Mouse (Mus musculus) ES-Bruce4 (cell line): ENCODE results near the gene Ankrd12. TPM values are rescaled to one million over a fixed set of nuclear protein-coding genes. Genes with fewer than 3 reads are reported as not detected.
"Not testable (repeated sequence)": the region's sequence is repeated elsewhere in the genome, so short reads cannot be mapped to it uniquely, and the experiment has no call there.

Source experiments
- H3K27ac ChIP-seq: 2 replicates; pipeline ENCODE4 v1.5.1; 2012; ENCODE audit warnings: low read length, inconsistent platforms; ENCODE audit not compliant: insufficient read depth
- H3K27me3 ChIP-seq: 2 replicates; pipeline ENCODE4 v1.6.1; 2012; ENCODE audit warnings: mild to moderate bottlenecking, low read length, inconsistent platforms; ENCODE audit not compliant: control insufficient read depth, poor library complexity, insufficient read depth, severe bottlenecking
- H3K36me3 ChIP-seq: 2 replicates; pipeline ENCODE4 v1.6.1; 2012; ENCODE audit warnings: inconsistent platforms, mild to moderate bottlenecking, low read length, moderate library complexity; ENCODE audit not compliant: control insufficient read depth, poor library complexity, insufficient read depth, severe bottlenecking
- H3K4me1 ChIP-seq: one replicate; pipeline ENCODE4 v1.8.1; 2011; ENCODE audit warnings: low read length; ENCODE audit not compliant: control insufficient read depth, insufficient read depth
- H3K4me3 ChIP-seq: 2 replicates; pipeline ENCODE4 v1.5.1; 2011; ENCODE audit warnings: low read depth, mild to moderate bottlenecking, low read length
- H3K9ac ChIP-seq: 2 replicates; pipeline ENCODE4 v1.6.1; 2012; ENCODE audit warnings: low read depth, mild to moderate bottlenecking, inconsistent platforms; ENCODE audit not compliant: poor library complexity, severe bottlenecking
- H3K9me3 ChIP-seq: replicated peaks from 2 replicates; pipeline ENCODE4 v1.6.1; 2012; ENCODE audit warnings: mild to moderate bottlenecking, low read length, inconsistent platforms; ENCODE audit not compliant: control insufficient read depth, poor library complexity, insufficient read depth, severe bottlenecking
- CTCF ChIP-seq: IDR thresholded peaks from one replicate; pipeline ENCODE4 v1.8.1; 2011; ENCODE audit warnings: low read depth, low read length
- EP300 ChIP-seq: IDR thresholded peaks from 2 replicates; pipeline ENCODE4 v1.6.1; 2011; ENCODE audit warnings: low read depth, low read length; ENCODE audit not compliant: insufficient read depth
- POLR2A ChIP-seq: IDR thresholded peaks from one replicate; pipeline ENCODE4 v1.8.1; 2011; ENCODE audit warnings: low read length; ENCODE audit not compliant: insufficient read depth
- polyA plus RNA-seq: library from polyadenylated mRNA; stranded (reverse); fragments of >200 nt; gene quantifications from 2 replicates; pipeline ENCODE4 v1.2.4, GENCODE M21; 2011; ENCODE audit warnings: low read depth; ENCODE audit not compliant: missing spikeins, insufficient read depth, insufficient read length

Ankrd12 gene
- polyA plus RNA-seq, 1 experiment = 21.8 TPM

GRCm38 (mm10) chr17:66058160-66058559, 18.7 kb downstream of the Ankrd12 start:
- no peak for TF ChIP-seq EP300
- no peak for TF ChIP-seq POLR2A
- TF ChIP-seq CTCF = no peak

DNA sequence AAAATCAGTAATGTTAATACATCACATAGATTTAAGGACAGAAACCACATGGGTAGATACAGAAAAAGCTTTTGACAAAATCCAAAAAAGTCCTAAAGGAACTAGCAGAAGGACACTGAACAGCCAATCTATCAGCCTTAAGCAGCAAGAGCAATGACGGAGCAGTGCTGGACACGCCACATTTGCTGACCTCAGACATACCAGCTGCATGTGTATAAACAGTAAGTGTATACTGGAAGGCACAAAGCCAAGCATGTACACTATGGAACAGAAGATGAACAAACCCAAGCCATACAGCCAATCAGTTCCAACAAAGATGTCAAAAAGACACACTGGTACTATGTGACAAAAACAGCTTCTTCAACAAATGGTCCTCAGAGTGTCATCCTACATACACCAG, 19.7 kb downstream of the Ankrd12 start:
- no peak overlapping the region for H3K27ac ChIP-seq
- H3K9ac ChIP-seq = no peak overlapping the region
- H3K4me3 ChIP-seq = no peak overlapping the region
- no peak for TF ChIP-seq POLR2A
- TF ChIP-seq EP300 = no peak
- TF ChIP-seq CTCF = no peak
- H3K9me3 ChIP-seq = no peaks in the 10 kb centered on the region
- H3K36me3 ChIP-seq = no peaks in the 10 kb centered on the region
- H3K27me3 ChIP-seq = no peaks in the 10 kb centered on the region
- no peaks in the 10 kb centered on the region for H3K4me1 ChIP-seq

More at GRCm38 (mm10) chr17:66058160-66058559, 18.7 kb downstream of the Ankrd12 start:
- Histone ChIP-seq H3K4me1 (no peaks in the 10 kb centered on the region), H3K4me3 (no peak overlapping the region), H3K27ac (no peak overlapping the region), H3K9ac (no peak overlapping the region), H3K9me3 (no peaks in the 10 kb centered on the region), H3K36me3 (no peaks in the 10 kb centered on the region), H3K27me3 (no peaks in the 10 kb centered on the region)

DNA sequence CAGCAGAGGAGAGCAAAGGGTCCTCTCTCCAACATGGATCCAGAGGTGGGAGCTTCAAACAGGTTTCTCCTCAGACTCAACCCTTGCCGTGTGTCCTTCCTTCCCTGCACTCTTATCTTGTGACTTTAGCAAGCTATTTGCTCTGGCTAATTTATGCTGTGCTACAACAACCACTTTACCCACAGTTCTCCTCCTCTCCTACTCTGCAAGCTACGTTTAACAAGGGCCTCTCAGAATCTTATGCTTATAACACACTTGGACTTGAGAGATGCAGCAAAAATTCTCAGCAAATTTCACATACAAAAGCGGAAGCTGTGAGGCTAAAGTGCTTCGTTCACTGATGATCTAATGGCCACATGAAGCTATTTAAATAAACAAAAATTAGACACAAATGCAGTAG, 23.5 kb downstream of the Ankrd12 start:
- Histone ChIP-seq H3K4me3 (no peak overlapping the region), H3K4me1 (no peaks in the 10 kb centered on the region), H3K27me3 (no peaks in the 10 kb centered on the region), H3K36me3 (no peaks in the 10 kb centered on the region; the same call in 1 of the 2 replicates), H3K9ac (no peak overlapping the region), H3K9me3 (no peaks in the 10 kb centered on the region), H3K27ac (no peak overlapping the region)
- no peak for TF ChIP-seq POLR2A
- TF ChIP-seq EP300 = no peak
- TF ChIP-seq CTCF = no peak

- no peaks in the 10 kb centered on the region for H3K9me3 ChIP-seq
- H3K4me3 ChIP-seq = no peak overlapping the region
- H3K27ac ChIP-seq = no peak overlapping the region
- no peaks in the 10 kb centered on the region for H3K27me3 ChIP-seq
- TF ChIP-seq CTCF (no peak), POLR2A (no peak), EP300 (no peak)
- no peaks in the 10 kb centered on the region for H3K4me1 ChIP-seq
- H3K36me3 ChIP-seq = peaks cover 2% of the 10 kb centered on the region
- no peak overlapping the region for H3K9ac ChIP-seq
Measured at GRCm38 (mm10) chr17:66048795-66049194, 28.1 kb downstream of the Ankrd12 start.

DNA sequence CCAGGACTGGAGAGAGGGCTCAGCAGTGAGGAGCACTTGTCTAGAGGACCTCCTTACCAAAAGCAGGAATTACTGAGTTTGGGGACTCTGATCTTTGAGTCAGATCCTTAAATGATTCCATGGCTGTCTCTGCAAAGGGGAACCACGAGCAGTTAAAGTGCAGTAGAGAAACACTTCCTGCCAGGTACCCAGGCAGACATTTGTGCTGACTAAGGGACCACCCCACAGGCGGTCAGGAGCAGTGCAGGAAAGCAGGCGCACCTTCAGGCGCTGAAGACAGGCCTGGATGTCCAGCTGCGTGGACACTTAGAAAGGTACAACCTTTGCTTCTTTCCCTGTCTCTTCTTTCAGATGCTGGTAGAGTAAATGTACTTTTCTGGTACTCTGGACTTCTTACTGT, 28.7 kb downstream of the Ankrd12 start:
- Histone ChIP-seq H3K4me1 (no peaks in the 10 kb centered on the region), H3K27me3 (no peaks in the 10 kb centered on the region), H3K36me3 (peaks cover 2% of the 10 kb centered on the region), H3K4me3 (no peak overlapping the region), H3K27ac (no peak overlapping the region), H3K9ac (no peak overlapping the region), H3K9me3 (no peaks in the 10 kb centered on the region)
- TF ChIP-seq EP300 = no peak
- TF ChIP-seq CTCF = no peak
- TF ChIP-seq POLR2A = no peak

DNA sequence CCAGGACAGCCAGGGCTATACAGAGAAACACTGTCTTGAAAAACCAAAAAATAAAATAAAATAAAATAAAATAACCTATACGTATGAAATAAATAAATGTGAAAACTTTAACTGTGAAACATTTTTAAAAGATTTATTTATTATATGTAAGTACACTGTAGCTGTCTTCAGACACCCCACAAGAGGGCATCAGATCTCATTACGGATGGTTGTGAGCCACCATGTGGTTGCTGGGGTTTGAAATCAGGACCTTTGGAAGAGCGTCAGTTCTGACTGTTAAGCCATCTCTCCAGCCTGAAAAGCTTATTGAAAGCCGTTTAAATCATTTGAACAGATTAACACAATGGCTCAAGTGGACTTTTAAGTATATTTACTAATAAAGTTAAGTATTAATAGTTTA, 33.2 kb downstream of the Ankrd12 start:
- H3K4me1 ChIP-seq, H3K27me3 ChIP-seq, H3K27ac ChIP-seq, H3K4me3 ChIP-seq, H3K9ac ChIP-seq, H3K36me3 ChIP-seq, H3K9me3 ChIP-seq: not testable (repeated sequence)
